Mouse (Mus musculus) E14TG2a.4 (cell line): Measurements from ENCODE around the gene Mast4.

Experiments used
- CTCF ChIP-seq: conservative IDR thresholded peaks from 2 replicates; pipeline ENCODE4 v1.5.1; 2014; ENCODE audit warnings: low read length
- NANOG ChIP-seq: IDR thresholded peaks from 2 replicates; pipeline ENCODE4 v1.6.1; 2014; ENCODE audit warnings: borderline replicate concordance, low read length, mixed read lengths
- POU5F1 ChIP-seq: IDR thresholded peaks from 2 replicates; pipeline ENCODE4 v1.6.1; 2014; ENCODE audit warnings: low read length, borderline replicate concordance

DNA sequence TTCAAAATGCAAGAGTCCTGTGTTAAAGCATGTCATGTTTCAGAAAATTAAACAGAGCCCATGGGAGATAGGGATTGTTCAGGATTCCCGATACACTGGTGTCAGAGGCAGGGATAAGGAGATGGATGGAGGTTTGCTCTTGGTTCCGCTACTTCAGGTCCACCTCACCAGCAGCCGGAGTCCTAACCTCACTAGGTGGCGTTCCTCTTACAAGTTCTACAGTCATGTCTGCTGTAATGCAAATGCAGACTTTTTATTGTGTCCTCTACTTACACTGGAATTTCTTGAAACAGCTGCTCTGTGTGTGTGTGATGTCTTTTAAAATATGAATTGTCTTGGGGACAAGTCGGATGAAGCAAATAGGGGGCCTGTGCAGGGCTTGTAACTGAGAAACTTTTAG lies 239.7 kb downstream of the Mast4 start:
- no peak for TF ChIP-seq CTCF
- no peak for TF ChIP-seq NANOG
- no peak for TF ChIP-seq POU5F1
